Mouse (Mus musculus): ENCODE results near the gene Anapc11. TPM values are rescaled to one million over a fixed set of nuclear protein-coding genes. Genes with fewer than 3 reads are reported as not detected.
A peak's percentile ranks its signal among the peaks of the same experiment; 100 is the strongest.

Gene Anapc11
- polyA plus RNA-seq, 1 experiment from 2014 or later = 199 TPM

DNA sequence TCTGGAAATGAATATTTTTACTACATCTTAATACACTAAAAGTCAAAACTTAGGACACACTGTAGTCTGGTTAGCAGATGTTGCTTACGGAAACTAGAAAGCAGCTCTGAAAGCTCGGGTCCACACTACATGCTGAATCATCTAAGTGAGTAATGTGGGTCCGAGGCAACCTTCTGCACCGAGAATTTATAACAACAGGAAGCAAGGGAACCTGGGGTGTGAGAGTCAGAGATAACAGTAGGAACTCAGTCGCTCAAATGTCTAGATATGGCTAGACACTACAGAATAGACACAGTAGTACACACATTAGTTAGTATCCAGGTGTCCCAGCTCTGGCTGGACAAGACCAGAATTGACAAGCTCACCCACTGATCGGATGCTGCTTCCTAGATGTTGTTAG lies 9.7 kb upstream of the Anapc11 start:
- peaks cover 90% of the 10 kb centered on the region for H3K36me3 ChIP-seq
- H3K4me1 ChIP-seq = no peaks in the 10 kb centered on the region
- H3K27ac ChIP-seq (replicated peaks) = no peak overlapping the region
- no peak overlapping the region for H3K4me3 ChIP-seq
- WGBS = 97% methylated on average over 6 of the region's 6 CpGs
- H3K4me2 ChIP-seq (replicated peaks) = no peak overlapping the region
- no peak for ATAC-seq (replicated peaks)
- no peaks in the 10 kb centered on the region for H3K27me3 ChIP-seq
- no peaks in the 10 kb centered on the region for H3K9me3 ChIP-seq
- H3K9ac ChIP-seq (replicated peaks) = no peak overlapping the region

DNA sequence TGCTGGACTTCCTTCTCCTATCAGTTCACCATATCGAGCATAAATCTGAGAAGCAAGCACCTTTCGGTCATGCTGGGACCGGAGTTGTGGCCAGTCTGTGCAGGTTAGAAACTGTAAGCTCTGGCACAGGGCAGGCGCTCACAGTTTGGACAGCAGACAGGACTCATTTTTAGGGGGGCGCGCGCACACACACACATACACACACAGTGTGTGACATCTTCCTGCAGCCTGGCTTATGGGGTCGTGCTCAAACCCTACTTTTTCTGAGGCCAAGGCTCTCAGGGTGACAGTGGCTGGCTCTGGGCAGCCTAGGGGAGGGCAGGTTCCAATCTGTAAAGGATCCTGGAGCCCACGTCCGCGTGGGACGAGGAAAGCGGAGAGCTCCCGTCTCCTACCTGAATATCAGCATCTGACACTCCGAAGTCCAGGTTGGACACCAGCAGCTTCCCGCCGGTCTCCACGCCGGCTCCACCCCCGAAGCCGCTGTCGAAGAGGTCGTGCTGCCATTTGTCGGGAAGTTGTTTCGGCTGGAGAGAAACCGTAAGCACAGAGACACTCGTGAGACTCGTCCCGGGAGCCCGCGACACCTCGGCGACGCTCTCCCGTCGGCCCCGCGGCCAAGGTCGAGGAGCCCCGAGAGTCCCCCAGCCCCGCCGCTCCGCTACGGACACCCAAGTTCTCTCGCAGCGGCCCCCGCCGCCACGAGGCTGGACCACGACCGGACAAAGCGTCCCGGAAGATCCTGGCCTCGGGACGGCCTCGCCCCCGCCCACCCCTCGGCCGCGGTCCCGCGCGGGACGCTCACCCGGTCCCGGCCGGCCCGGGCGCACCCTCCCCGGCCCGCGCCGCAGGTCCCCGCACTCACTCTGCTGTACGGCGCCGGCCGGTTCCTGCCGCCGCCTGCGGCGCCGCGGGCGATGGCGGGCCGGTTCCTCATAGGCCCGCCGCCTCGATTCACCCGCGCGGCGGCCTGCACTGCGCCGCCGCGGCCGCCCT lies 683 bp upstream of the Anapc11 start:
- Histone ChIP-seq H3K27me3 (no peaks in the 10 kb centered on the region), H3K4me3 (peak overlapping the region; percentile 99), H3K4me1 (peaks cover 31% of the 10 kb centered on the region), H3K27ac (replicated peaks) (peak overlapping the region; percentile 90), H3K4me2 (replicated peaks) (peak overlapping the region; percentile 87), H3K9me3 (no peaks in the 10 kb centered on the region), H3K36me3 (peaks cover 45% of the 10 kb centered on the region), H3K9ac (replicated peaks) (peak overlapping the region; percentile 98)
- peak; percentile 67 for ATAC-seq (replicated peaks)
- 3% methylated on average over 93 of the region's 99 CpGs for WGBS

DNA sequence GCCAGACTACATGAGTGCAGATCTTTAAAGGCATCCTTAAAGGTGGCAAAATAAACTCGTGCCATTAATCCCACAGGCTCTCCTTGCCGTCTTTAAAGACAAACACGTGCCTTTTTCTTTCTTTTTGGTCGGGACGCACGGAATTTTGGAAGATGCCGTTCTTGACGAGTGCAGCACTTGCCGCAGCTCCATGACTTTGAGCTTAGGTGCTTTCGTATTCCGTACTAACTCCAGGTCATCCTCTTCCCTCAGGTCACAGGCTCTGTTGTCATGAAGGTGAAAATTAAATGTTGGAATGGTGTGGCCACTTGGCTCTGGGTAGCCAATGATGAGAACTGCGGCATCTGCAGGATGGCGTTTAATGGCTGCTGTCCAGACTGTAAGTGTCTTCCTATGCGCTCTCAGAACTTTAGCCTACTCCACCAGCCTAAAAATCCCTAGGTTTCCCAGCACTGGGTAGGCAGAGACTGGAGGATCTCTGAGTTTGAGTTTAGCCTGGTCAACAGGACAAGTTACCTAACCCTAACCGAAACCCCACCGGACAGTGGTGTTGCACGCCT lies 849 bp downstream of the Anapc11 start:
- H3K4me1 ChIP-seq = peaks cover 31% of the 10 kb centered on the region
- peak overlapping the region; percentile 87 for H3K4me2 ChIP-seq (replicated peaks)
- H3K27me3 ChIP-seq = no peaks in the 10 kb centered on the region
- H3K9me3 ChIP-seq = no peaks in the 10 kb centered on the region
- peak overlapping the region; percentile 90 for H3K27ac ChIP-seq (replicated peaks)
- peak overlapping the region; percentile 60 for H3K9ac ChIP-seq (replicated peaks)
- H3K36me3 ChIP-seq = peaks cover 43% of the 10 kb centered on the region
- 48% methylated on average over 17 of the region's 17 CpGs for WGBS
- ATAC-seq (replicated peaks) = peak; percentile 10; the same call in 1 of the 2 replicates
- H3K4me3 ChIP-seq = peak overlapping the region; percentile 99

DNA sequence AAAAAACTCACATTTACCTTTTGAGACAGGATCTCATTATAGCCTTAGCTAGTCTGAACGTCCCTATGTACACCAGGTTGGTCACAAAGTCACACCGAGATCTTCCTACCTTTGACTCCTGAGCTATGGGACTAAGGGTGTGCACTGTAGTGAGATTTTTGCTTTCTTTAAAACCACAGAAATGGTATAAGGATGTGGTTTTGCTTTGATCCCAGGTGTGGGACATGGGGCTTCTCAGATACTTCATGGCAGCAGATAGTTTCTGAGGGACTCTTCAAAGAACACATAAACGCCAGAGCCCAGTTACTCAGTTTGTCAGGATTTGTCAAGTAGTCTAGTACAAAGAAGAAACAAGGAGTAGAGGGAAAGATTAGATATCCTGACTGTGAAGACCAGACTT lies 2.5 kb downstream of the Anapc11 start:
- Histone ChIP-seq H3K9me3 (no peaks in the 10 kb centered on the region), H3K4me3 (no peak overlapping the region), H3K4me2 (replicated peaks) (no peak overlapping the region), H3K9ac (replicated peaks) (no peak overlapping the region), H3K27ac (replicated peaks) (no peak overlapping the region), H3K4me1 (peaks cover 31% of the 10 kb centered on the region), H3K36me3 (peaks cover 42% of the 10 kb centered on the region), H3K27me3 (no peaks in the 10 kb centered on the region)
- no peak for ATAC-seq (replicated peaks)
- WGBS = 98% methylated on average over 3 of the region's 3 CpGs

DNA sequence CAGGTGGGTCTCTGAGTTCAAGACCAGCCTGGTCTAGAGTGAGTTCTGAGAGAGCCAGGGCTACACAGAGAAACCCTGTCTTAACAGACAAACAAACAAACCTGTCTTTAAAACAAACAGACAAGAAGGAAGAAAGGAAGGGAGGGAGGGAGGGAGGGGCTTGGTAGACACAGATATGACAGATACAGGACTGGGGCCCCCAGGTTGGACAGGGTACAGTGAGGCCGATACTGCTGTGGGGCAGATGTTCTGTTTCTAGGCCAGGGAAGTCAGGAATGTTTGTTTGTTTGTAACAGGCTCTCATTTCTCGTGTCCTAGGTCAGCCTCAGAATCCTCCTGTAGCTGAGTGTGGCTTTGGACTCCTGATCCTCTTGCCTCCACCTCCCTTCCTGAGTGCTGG lies 5.3 kb downstream of the Anapc11 start:
- peaks cover 3% of the 10 kb centered on the region; the same call in 1 of the 2 replicates for H3K27me3 ChIP-seq
- H3K4me3 ChIP-seq = no peak overlapping the region
- H3K27ac ChIP-seq (replicated peaks) = no peak overlapping the region
- peaks cover 18% of the 10 kb centered on the region for H3K4me1 ChIP-seq
- no peaks in the 10 kb centered on the region for H3K9me3 ChIP-seq
- ATAC-seq (replicated peaks) = no peak
- H3K4me2 ChIP-seq (replicated peaks) = no peak overlapping the region
- peaks cover 46% of the 10 kb centered on the region for H3K36me3 ChIP-seq
- WGBS = 84% methylated on average over 2 of the region's 2 CpGs
- no peak overlapping the region for H3K9ac ChIP-seq (replicated peaks)

DNA sequence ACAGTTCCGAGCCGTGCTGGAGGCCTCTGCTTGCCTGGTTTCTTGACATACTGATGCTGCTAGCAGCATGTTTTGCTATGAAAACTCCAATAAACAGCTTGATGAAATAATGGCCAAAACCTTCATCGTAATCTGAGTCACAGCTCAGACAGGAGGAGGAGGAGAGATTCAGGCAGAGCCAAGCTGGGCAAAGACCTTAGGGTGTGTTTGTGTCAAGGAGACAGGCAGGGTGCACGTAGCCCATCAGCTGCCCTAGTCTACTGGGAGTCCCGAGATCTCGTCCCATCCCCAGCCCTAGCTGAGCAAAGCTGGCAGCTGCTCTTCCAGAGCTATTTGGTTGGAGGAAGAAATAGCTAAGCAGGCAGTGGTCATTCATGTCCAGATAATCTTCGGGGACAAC lies 7.4 kb downstream of the Anapc11 start:
- H3K36me3 ChIP-seq = peaks cover 54% of the 10 kb centered on the region
- H3K27me3 ChIP-seq = peaks cover 5% of the 10 kb centered on the region; the same call in 1 of the 2 replicates
- peaks cover 8% of the 10 kb centered on the region for H3K4me1 ChIP-seq
- WGBS = 90% methylated on average over 7 of the region's 7 CpGs
- no peak for ATAC-seq (replicated peaks)
- H3K4me3 ChIP-seq = no peak overlapping the region
- H3K9me3 ChIP-seq = no peaks in the 10 kb centered on the region
- no peak overlapping the region for H3K4me2 ChIP-seq (replicated peaks)
- H3K27ac ChIP-seq (replicated peaks) = no peak overlapping the region
- no peak overlapping the region for H3K9ac ChIP-seq (replicated peaks)

DNA sequence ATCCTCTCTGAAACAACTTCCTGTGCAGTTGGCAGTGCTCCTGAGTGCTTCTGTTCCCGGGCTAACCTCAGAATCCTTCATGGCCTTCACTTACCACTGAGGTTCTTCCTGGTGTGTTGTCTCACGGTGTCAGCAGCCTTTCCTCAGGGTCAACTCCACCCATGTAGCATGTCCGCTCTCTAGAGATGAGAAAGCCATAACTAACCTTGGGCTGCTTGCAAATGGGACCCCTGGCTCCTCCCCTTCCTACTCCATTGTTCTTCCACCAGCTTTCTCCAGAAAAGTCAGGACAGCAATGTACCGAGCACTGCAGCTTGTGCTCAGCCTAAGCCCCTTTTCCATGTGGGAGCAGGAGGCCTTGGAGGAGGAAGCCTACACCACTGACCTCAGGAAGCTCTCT lies 8.5 kb downstream of the Anapc11 start:
- H3K4me1 ChIP-seq = peaks cover 8% of the 10 kb centered on the region
- WGBS = 80% methylated on average over 4 of the region's 4 CpGs
- no peak overlapping the region for H3K4me2 ChIP-seq (replicated peaks)
- no peaks in the 10 kb centered on the region for H3K9me3 ChIP-seq
- no peak for ATAC-seq (replicated peaks)
- peaks cover 5% of the 10 kb centered on the region; the same call in 1 of the 2 replicates for H3K27me3 ChIP-seq
- peaks cover 62% of the 10 kb centered on the region for H3K36me3 ChIP-seq
- H3K4me3 ChIP-seq = no peak overlapping the region
- no peak overlapping the region for H3K9ac ChIP-seq (replicated peaks)
- no peak overlapping the region for H3K27ac ChIP-seq (replicated peaks)

DNA sequence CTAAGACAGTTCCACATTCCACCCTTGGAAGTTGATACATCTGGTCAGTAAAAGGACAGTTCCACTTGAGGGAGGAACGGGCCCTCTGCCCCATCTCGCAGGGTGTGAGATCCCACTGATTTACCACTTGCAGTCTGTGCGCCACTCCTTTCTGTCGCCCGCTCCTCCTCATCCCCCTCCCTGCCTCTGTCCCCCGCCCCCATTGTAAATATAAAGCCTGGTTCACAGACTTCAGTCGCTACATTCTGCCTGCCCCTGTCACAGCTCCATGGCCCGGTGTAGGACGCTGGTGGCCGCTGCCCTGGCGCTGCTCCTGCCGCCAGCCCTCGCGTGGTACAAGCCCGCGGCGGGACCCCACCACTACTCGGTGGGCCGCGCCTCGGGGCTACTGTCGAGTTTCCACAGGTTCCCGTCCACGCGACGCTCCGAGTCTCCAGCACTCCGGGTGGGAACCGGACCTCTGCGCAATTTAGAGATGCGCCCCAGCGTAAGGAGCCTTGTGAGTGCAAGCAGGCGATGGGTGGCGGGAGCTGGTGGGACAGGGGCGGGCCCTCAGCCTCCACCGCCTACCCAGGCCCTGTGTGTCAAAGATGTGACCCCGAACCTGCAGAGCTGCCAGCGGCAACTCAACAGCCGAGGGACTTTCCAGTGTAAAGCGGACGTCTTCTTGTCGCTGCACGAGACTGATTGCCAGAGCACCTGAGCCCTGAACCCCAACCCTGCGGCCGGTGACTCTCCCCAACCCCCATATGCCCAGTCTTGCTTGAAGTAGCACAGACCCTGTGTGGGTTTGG lies 10.2 kb downstream of the Anapc11 start, which contains the start of gene Npb:
TSS of gene Npb (plus strand) at position 237 of the 794 bp plus-strand sequence.
- Histone ChIP-seq H3K4me1 (peaks cover 8% of the 10 kb centered on the region), H3K36me3 (peaks cover 59% of the 10 kb centered on the region), H3K4me3 (peak within 1 kb of the TSS; percentile 10; the same call in 1 of the 2 replicates), H3K9me3 (no peaks in the 10 kb centered on the region), H3K4me2 (replicated peaks) (peak within 1 kb of the TSS; percentile 27), H3K9ac (replicated peaks) (peak within 1 kb of the TSS; percentile 4; the same call in 1 of the 2 replicates), H3K27ac (replicated peaks) (no peak within 1 kb of the TSS), H3K27me3 (peaks cover 5% of the 10 kb centered on the region; the same call in 1 of the 2 replicates)
- no peak for ATAC-seq (replicated peaks)
- 6% methylated on average over 45 of the region's 45 CpGs for WGBS

DNA sequence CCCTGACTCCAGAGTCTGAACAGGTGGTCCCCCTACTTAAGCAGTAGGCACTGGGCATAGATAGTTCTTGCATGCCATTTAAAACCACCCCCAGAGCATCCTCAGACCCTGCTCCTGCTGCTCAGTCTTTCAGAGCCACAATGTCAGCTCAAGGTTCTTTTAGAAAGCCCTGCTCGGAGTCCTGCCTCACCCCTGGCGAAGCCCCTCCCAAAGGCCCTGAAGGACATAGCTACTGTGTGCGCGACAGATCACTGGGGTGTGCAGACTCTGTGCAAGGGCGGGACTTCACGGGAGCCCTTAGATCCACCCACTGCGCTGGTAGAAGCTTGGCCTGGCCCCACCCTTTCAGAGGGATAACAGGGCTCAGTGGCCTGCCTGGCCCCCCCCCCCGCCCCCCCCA lies 11.0 kb downstream of the Anapc11 start:
- Histone ChIP-seq H3K4me1 (peaks cover 8% of the 10 kb centered on the region), H3K9me3 (no peaks in the 10 kb centered on the region), H3K36me3 (peaks cover 54% of the 10 kb centered on the region), H3K4me2 (replicated peaks) (no peak overlapping the region), H3K9ac (replicated peaks) (no peak overlapping the region), H3K4me3 (no peak overlapping the region), H3K27me3 (peaks cover 5% of the 10 kb centered on the region; the same call in 1 of the 2 replicates), H3K27ac (replicated peaks) (no peak overlapping the region)
- ATAC-seq (replicated peaks) = 0 out of 2 replicates have a peak, but pooled peaks have one; percentile 23
- WGBS = 30% methylated on average over 8 of the region's 8 CpGs

DNA sequence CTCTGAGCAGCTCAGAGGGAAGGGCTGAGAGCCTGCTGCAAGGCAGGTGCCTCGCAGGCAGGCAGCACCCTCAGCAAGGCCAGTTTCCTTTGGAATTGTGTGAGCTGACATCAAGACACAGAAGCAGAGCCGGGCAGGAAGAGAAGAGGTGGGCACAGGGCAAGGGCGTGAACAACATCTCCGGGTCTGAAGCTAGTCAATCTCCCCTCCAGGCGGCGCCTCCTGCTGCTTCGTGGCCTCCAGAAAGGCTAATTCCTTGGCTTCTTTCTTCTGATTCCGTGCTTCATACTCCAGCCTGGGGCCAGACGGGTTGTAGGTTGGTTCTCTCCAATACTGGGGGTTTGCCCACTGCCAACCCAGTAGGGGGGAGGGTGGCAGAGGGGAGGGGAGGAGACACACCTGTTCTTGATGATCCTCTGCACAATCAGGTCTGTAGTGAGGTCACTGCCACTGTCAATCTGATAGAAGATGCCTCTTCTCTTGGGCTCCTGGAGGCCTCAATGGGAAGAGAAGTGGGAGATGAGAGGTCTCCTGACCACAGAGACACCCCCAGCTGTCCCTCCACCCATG lies 12.3 kb downstream of the Anapc11 start:
- H3K9me3 ChIP-seq = no peaks in the 10 kb centered on the region
- no peak for ATAC-seq (replicated peaks)
- WGBS = 72% methylated on average over 9 of the region's 9 CpGs
- H3K4me1 ChIP-seq = peaks cover 8% of the 10 kb centered on the region
- H3K27ac ChIP-seq (replicated peaks) = no peak overlapping the region
- no peak overlapping the region for H3K4me2 ChIP-seq (replicated peaks)
- H3K9ac ChIP-seq (replicated peaks) = no peak overlapping the region
- peaks cover 45% of the 10 kb centered on the region for H3K36me3 ChIP-seq
- H3K4me3 ChIP-seq = no peak overlapping the region
- H3K27me3 ChIP-seq = peaks cover 5% of the 10 kb centered on the region; the same call in 1 of the 2 replicates

DNA sequence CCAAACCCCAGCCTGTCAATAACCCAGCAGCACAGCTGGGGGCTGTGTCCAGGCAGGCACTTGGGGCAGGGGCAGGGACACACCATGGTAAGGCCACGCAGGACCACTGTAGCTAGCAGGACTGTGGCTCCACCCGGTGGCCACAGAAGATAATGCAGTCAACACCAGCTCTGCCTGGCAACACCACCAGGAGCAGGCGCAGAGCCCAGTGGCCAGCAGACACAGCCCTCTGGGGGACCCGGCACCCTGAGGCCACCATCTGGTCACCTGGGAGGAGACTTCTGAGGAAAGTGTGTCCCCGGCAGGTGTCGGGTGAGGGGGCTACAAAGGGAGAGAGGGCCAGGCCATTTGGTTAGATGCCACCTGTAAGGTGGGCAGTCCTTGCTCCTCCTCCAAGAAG lies 14.5 kb downstream of the Anapc11 start:
- H3K4me2 ChIP-seq (replicated peaks) = no peak overlapping the region
- H3K4me1 ChIP-seq = peaks cover 22% of the 10 kb centered on the region
- no peak for ATAC-seq (replicated peaks)
- no peak overlapping the region for H3K27ac ChIP-seq (replicated peaks)
- H3K9me3 ChIP-seq = no peaks in the 10 kb centered on the region
- WGBS = 51% methylated on average over 6 of the region's 6 CpGs
- H3K36me3 ChIP-seq = peaks cover 30% of the 10 kb centered on the region
- H3K27me3 ChIP-seq = 0 out of 2 replicates have a peak, but pooled peaks cover 2% of the 10 kb centered on the region
- no peak overlapping the region for H3K4me3 ChIP-seq
- no peak overlapping the region for H3K9ac ChIP-seq (replicated peaks)
